Mouse (Mus musculus) urinary bladder, postnatal 25 days (tissue): ENCODE results near the gene Slit1.

Source experiments
- DNase-seq: peaks from one replicate; pipeline ENCODE4 v3.0.0; 2022; ENCODE audit warnings: low spot score

The Slit1 gene

GRCm38 (mm10) chr19:41743396-41743795, at the start of gene Slit1:
Slit1 (minus strand) TSS chr19:41743665.
- no peak for DNase-seq

GRCm38 (mm10) chr19:41792934-41793486, 49.5 kb upstream of the Slit1 start:
- no peak for DNase-seq

- DNase-seq = no peak
These were observed 47.9 kb upstream of the Slit1 start for GRCm38 (mm10) chr19:41791384-41791783.

DNA sequence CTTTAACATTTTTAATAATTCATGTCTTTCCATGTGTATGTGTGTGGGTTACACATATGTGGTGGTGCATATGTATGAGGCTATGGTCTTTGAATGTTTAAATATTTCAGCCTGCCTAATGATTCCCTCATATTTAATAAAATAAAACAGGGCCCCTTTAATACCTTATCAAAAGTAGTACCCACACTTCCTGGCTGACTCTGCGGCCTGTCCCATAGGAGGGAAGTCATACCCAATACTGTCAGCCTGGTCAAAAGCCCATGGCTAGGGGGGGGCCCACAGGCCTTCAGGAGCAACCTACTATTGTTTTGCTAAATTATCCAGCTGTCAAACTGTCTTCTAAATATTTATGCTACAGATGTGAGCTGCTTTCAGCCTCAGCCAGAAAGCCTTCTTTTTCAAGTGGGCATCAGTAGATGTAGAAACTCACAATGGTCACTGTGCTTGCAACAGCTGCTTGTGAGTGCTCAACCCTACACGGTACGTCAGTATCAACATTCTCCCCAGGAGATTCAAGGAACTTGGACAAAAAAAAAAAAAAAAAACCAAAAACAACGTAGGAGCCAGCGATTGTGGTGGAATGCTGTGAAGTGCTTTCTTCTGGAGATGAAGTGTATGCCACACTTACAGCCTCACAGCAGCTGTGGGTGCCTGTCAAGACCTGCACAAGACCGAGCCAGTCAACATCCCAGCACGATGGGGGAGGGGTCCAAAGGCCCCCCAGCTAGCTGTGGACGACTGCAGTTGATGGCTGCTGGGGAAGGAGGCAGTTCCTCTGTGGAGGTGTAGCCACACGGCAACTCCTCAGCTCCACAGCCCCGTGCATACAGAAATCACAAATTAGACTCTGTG, 45.9 kb upstream of the Slit1 start:
- DNase-seq = no peak

DNA sequence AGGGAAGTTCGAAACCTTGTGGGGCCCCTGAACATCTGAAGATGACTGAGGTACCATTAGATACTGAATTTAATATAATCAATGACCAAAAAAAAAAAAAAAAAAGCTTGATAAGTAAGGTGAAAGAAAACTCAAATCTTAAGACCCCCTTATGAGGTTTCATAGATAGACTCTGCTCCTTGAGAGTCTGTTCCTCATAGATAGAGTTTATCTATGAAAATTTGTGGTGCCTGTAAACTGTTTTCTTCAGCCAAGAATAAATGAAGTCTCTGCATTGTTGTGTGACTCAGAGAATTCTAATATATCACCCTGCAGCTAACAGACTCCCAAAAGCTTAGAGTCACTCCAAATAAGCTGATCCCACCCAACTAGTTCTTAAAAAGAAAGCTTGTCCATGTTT, 43.4 kb upstream of the Slit1 start:
- no peak for DNase-seq

- DNase-seq = no peak
These were observed 34.0 kb upstream of the Slit1 start for GRCm38 (mm10) chr19:41777514-41777913.

- no peak for DNase-seq
These were observed 25.2 kb upstream of the Slit1 start for GRCm38 (mm10) chr19:41768711-41769110.

GRCm38 (mm10) chr19:41766628-41767027, 23.2 kb upstream of the Slit1 start:
- DNase-seq = no peak

GRCm38 (mm10) chr19:41763870-41764660, 20.6 kb upstream of the Slit1 start:
- DNase-seq = peak; percentile 83

GRCm38 (mm10) chr19:41761529-41761928, 18.1 kb upstream of the Slit1 start:
- DNase-seq = no peak

- no peak for DNase-seq
These were observed 16.3 kb upstream of the Slit1 start for GRCm38 (mm10) chr19:41759765-41760164.

DNA sequence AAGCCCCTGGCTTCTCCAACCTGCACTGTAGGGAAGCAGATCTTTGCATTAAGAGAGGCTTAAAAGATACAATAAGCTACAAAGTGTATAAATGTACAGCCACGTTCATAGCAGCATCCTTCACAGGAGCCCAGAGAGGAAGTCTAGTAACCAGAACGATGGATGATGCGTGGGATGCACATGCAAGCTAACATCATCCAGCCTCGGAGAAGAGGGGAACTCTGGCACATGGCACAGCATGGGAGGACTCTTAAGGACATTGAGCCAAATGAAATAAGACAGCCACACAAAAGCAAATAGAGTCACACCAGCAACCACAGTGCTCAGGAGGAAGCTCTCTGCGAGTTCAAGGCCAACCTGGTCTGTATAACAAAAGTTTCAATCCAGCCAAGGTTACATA, 15.8 kb upstream of the Slit1 start:
- DNase-seq = no peak

DNA sequence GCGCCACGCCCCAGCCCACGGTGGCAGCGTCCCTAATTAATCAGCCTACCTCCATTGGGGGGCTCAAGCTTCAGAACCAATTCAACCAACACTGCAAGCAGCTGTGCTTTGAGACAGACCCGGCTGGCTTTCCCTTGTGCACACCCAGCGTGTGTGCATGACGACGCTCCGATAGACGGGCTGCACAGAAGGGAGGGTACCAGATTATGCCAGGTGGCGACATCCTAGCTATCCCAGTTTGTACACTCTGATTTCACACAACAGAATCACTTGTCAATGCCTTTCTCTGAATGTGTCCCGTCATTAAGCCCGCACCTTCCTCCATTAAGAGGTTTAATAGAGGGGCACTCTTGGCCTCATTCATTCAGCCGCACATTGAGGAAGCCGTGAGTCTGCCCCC, 11.3 kb upstream of the Slit1 start:
- DNase-seq = no peak

GRCm38 (mm10) chr19:41751906-41752305, 8.4 kb upstream of the Slit1 start:
- DNase-seq = no peak

DNA sequence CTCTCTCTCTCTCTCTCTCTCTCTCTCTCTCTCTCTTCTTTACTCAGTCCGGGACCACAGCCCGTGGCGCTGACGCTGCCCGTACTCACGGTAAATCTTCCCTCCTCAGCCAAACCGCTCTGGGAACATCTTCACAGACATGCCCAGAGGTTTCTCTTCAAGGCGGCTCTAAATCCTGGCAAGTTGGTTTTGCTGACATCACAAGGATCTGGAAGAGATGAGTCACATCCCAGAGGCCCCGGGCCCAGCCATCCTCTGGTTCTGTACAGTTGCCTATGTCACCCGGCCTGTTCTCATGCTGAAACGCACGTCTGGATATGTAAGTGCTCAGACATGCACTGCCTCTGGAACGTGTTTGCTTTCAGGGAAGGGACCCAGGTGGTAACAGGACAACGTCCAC, 4.0 kb upstream of the Slit1 start:
- DNase-seq = no peak

DNA sequence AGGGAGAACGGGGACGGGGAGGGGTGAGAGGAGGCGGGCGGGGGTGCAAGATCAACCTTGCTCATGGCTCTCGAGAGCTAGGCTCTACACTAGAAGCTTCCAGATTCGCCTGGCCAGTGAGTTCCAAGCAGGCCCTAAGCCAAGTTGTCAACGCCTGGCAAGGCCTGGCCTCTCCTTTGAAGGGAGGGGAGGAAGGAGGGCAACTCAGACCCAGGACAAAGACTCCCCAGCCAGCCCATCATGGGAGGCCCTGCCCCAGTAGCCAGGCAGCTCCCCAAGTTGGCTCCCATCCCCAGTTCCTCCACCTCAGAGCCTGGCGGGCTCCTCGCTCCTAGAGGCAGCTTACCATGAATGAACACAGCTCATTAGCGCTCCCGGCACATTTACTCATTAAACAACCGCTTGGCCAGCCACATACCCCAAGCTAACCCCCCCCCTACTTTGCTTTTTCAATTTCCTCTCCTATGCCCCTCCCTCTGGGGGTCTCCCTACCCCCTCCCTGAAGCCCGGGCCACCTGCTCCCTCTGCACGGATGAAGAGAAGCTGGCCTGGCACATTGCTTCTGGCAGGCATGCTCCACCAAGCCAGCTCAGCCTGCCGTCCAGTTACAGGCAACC, 2.6 kb upstream of the Slit1 start:
- DNase-seq = no peak

- no peak for DNase-seq
These were observed 4.6 kb downstream of the Slit1 start for GRCm38 (mm10) chr19:41738896-41739295.

DNA sequence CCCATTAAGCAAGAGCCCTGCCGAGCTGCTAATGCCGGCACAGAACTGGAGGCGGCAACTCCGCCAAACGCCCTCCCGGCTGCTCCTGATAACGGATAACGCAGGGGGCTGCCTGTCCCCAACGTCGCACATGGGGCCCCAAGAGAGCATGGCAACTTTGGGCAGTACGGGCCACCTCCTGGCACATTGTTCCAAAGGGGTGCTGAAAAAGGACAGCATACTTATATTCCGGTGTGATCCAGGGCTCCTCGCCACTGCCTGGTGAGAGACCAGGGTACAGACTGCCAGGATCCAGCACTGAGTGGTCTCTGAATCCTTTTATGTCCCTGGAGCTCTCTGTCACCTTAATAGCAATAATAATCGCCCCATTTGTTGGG, 5.0 kb downstream of the Slit1 start:
- DNase-seq = no peak

- DNase-seq = no peak
These were observed 5.6 kb downstream of the Slit1 start for GRCm38 (mm10) chr19:41737657-41738428.

- DNase-seq = no peak
These were observed 8.8 kb downstream of the Slit1 start for GRCm38 (mm10) chr19:41734685-41735084.

- DNase-seq = no peak
These were observed 18.0 kb downstream of the Slit1 start for GRCm38 (mm10) chr19:41725491-41725890.
